Mouse (Mus musculus) heart, adult 2 months (tissue): ENCODE measurements around the gene Rab33a. TPM values are rescaled to one million over a fixed set of nuclear protein-coding genes. Genes with fewer than 3 reads are reported as not detected.

Experiments used
- DNase-seq, 2 experiments: peaks; one replicate each; pipeline ENCODE4 v3.0.0; 2021
- H3K27ac ChIP-seq: fragments of 200-600 bp; 2 replicates; pipeline ENCODE4 v1.8.1; 2022
- H3K27me3 ChIP-seq: fragments of 200-500 bp; 2 replicates; pipeline ENCODE4 v1.6.1; 2012; ENCODE audit warnings: mild to moderate bottlenecking, low read length, inconsistent platforms, mixed read lengths; ENCODE audit not compliant: control insufficient read depth, insufficient read depth
- H3K36me3 ChIP-seq: fragments of 200-500 bp; 2 replicates; pipeline ENCODE4 v1.6.1; 2012; ENCODE audit warnings: low read length, inconsistent platforms; ENCODE audit not compliant: control insufficient read depth, insufficient read depth
- H3K4me1 ChIP-seq: fragments of 200-500 bp; 2 replicates; pipeline ENCODE4 v1.6.1; 2011; ENCODE audit warnings: low read length; ENCODE audit not compliant: control insufficient read depth, insufficient read depth
- H3K4me3 ChIP-seq: fragments of 200-600 bp; 2 replicates; pipeline ENCODE4 v1.8.1; 2022
- H3K79me2 ChIP-seq: fragments of 200-500 bp; replicated peaks from 2 replicates; pipeline ENCODE4 v1.6.1; 2012; ENCODE audit warnings: mild to moderate bottlenecking, inconsistent platforms, low read length, moderate library complexity, mixed read lengths; ENCODE audit not compliant: control insufficient read depth, insufficient read depth
- H3K9ac ChIP-seq: fragments of 200-500 bp; 2 replicates; pipeline ENCODE4 v1.6.1; 2012; ENCODE audit warnings: low read depth, mild to moderate bottlenecking, control low read depth, inconsistent platforms, low read length, mixed read lengths
- CTCF ChIP-seq: fragments of 200-600 bp; IDR thresholded peaks from 2 replicates; pipeline ENCODE4 v1.8.1; 2022; ENCODE audit warnings: antibody characterized with exemption, mild to moderate bottlenecking, moderate library complexity
- EP300 ChIP-seq: fragments of 200-500 bp; IDR thresholded peaks from 2 replicates; pipeline ENCODE4 v1.6.1; 2011; ENCODE audit warnings: low read depth, low read length, control low read depth; ENCODE audit not compliant: insufficient read depth
- POLR2A ChIP-seq: fragments of 200-500 bp; IDR thresholded peaks from 2 replicates; pipeline ENCODE4 v1.6.1; 2011; ENCODE audit warnings: mild to moderate bottlenecking, low read depth, low read length, control low read depth; ENCODE audit not compliant: insufficient read depth
- WGBS: fragments of 180-500 bp; shearing (Covaris S2); methylation state at CpG from one replicate; pipeline ENCODE4 v1.1.7; 2018; 5-methylcytosine and 5-hydroxymethylcytosine counted together
- intact Hi-C: fragments of 180-260 bp; cut with DNase I; formaldehyde crosslinking; loops from one replicate; pipeline ENCODE4 v1.15.1; 2025
- polyA plus RNA-seq: library from polyadenylated mRNA; depleted of rRNA; stranded (reverse); fragments of >200 nt; gene quantifications from 2 replicates; pipeline ENCODE4 v1.2.3, GENCODE M21; 2012; rRNA removed
- total RNA-seq, 2 experiments: library from RNA; stranded (reverse); gene quantifications; 2 replicates each; pipeline ENCODE4 v1.2.3; 2021

Gene Rab33a
- total and polyA plus RNA-seq, 3 experiments = 0.29 to 1.7 TPM; not detected in 1

- intact Hi-C loops = no loop called here
- no peaks in the 10 kb centered on the region for H3K4me1 ChIP-seq
- H3K27me3 ChIP-seq = no peaks in the 10 kb centered on the region
- TF ChIP-seq EP300 = no peak
- no peak for TF ChIP-seq CTCF
- H3K4me3 ChIP-seq = no peak overlapping the region
- 27% methylated on average over 3 of the region's 3 CpGs for WGBS
- H3K9ac ChIP-seq = no peak overlapping the region
- H3K79me2 ChIP-seq = no peaks in the 10 kb centered on the region
- no peak for DNase-seq
- no peaks in the 10 kb centered on the region for H3K36me3 ChIP-seq
- no peak overlapping the region for H3K27ac ChIP-seq
These were observed 7.3 kb downstream of the Rab33a start for GRCm38 (mm10) chrX:48526435-48526834.

- H3K79me2 ChIP-seq = no peaks in the 10 kb centered on the region
- H3K27ac ChIP-seq = no peak overlapping the region
- H3K4me3 ChIP-seq = no peak overlapping the region
- TF ChIP-seq POLR2A (no peak), CTCF (peak; percentile 89)
- no peaks in the 10 kb centered on the region for H3K4me1 ChIP-seq
- peak; percentile 52 to 75 for DNase-seq
- H3K27me3 ChIP-seq = no peaks in the 10 kb centered on the region
- no peaks in the 10 kb centered on the region for H3K36me3 ChIP-seq
- 35% methylated on average over 3 of the region's 3 CpGs for WGBS
- H3K9ac ChIP-seq = no peak overlapping the region
- intact Hi-C loops = loop anchor here (1.0 to 10.0 kb wide), 4 partner anchors 35 to 540 kb away; no protein-coding TSS in a partner anchor
These were observed 13.1 kb downstream of the Rab33a start for GRCm38 (mm10) chrX:48532175-48532574.

Other genes starting within 250 kb of the Rab33a start
- 1 to 10 TPM; 5.7 to 6.0 TPM for gene Bcorl1, start 177.9 kb upstream of the Rab33a start, total RNA-seq
- 2.2 and 2.3 TPM in 2 replicates for gene Bcorl1, start 177.9 kb upstream of the Rab33a start, polyA plus RNA-seq
- gene Elf4, start 56.2 kb upstream of the Rab33a start, total RNA-seq = 1 to 10 TPM; 4.5 to 5.0 TPM
- gene Elf4, start 56.2 kb upstream of the Rab33a start, polyA plus RNA-seq = 7.6 and 8.3 TPM in 2 replicates
- 100 to 1,000 TPM in 1 of 2 experiments, 10 to 100 TPM in 1; 92.8 to 108 TPM for gene Aifm1, start 5.7 kb upstream of the Rab33a start, total RNA-seq
- gene Aifm1, start 5.7 kb upstream of the Rab33a start, polyA plus RNA-seq = 33.2 and 76.9 TPM in 2 replicates
- gene Zfp280c, start 75.2 kb downstream of the Rab33a start, total RNA-seq = 1 to 10 TPM; 4.5 to 4.8 TPM
- 2.5 and 5.1 TPM in 2 replicates for gene Zfp280c, start 75.2 kb downstream of the Rab33a start, polyA plus RNA-seq
- gene Slc25a14, start 104.1 kb downstream of the Rab33a start, total RNA-seq = 1 to 10 TPM; 1.9 to 2.1 TPM
- 1.6 and 1.9 TPM in 2 replicates for gene Slc25a14, start 104.1 kb downstream of the Rab33a start, polyA plus RNA-seq
- not detected for gene Gpr119, start 155.2 kb downstream of the Rab33a start, total RNA-seq
- 0.04 TPM in 1 of 2 replicates, not detected in the other for gene Gpr119, start 155.2 kb downstream of the Rab33a start, polyA plus RNA-seq
- 1 to 10 TPM; 2.1 TPM for gene Rbmx2, start 175.7 kb downstream of the Rab33a start, total RNA-seq
- gene Rbmx2, start 175.7 kb downstream of the Rab33a start, polyA plus RNA-seq = 0.66 and 1.7 TPM in 2 replicates